Mouse (Mus musculus) myocyte (in vitro differentiated cells): ENCODE data around the gene Nod1. TPM values are rescaled to one million over a fixed set of nuclear protein-coding genes. Genes with fewer than 3 reads are reported as not detected.

Experiments used
- H3K27me3 ChIP-seq: one replicate; pipeline ENCODE4 v1.6.1; 2011; ENCODE audit not compliant: control insufficient read depth, insufficient read depth, insufficient read length
- H3K36me3 ChIP-seq: one replicate; pipeline ENCODE4 v1.6.1; 2011; ENCODE audit not compliant: control insufficient read depth, insufficient read depth
- H3K4me2 ChIP-seq: one replicate; pipeline ENCODE4 v1.6.1; 2011; ENCODE audit warnings: low read depth, control low read depth
- H3K4me3 ChIP-seq: one replicate; pipeline ENCODE4 v1.5.1; 2011; ENCODE audit warnings: mild to moderate bottlenecking, control low read depth, moderate library complexity
- H3K79me2 ChIP-seq: one replicate; pipeline ENCODE4 v1.6.1; 2011; ENCODE audit not compliant: control insufficient read depth, insufficient read depth
- H3ac ChIP-seq: one replicate; pipeline ENCODE4 v1.6.1; 2011; ENCODE audit not compliant: control insufficient read depth, insufficient read length
- CEBPB ChIP-seq: IDR thresholded peaks from 2 replicates; pipeline ENCODE4 v1.6.1; 2011; ENCODE audit warnings: mild to moderate bottlenecking, moderate library complexity; ENCODE audit not compliant: poor library complexity, insufficient read depth, severe bottlenecking
- E2F4 ChIP-seq: IDR thresholded peaks from one replicate; pipeline ENCODE4 v1.6.1; 2011; ENCODE audit warnings: mild to moderate bottlenecking, control low read depth, moderate library complexity; ENCODE audit not compliant: insufficient read depth
- MAX ChIP-seq: IDR thresholded peaks from one replicate; pipeline ENCODE4 v1.6.1; 2011; ENCODE audit warnings: low read depth, mild to moderate bottlenecking, control low read depth
- MYOD1 ChIP-seq, 3 experiments: IDR thresholded peaks; one replicate each; pipeline ENCODE4 v1.6.1; 2011; ENCODE audit warnings: control low read depth in 2 of 3, low read depth in 2 of 3, mild to moderate bottlenecking in 2 of 3, moderate library complexity in 1 of 3; ENCODE audit not compliant: insufficient read length in 2 of 3, control insufficient read depth in 1 of 3
- MYOG ChIP-seq, 3 experiments: IDR thresholded peaks; one replicate each; pipeline ENCODE4 v1.6.1; 2011; ENCODE audit warnings: control low read depth in 2 of 3, low read depth in 2 of 3, mild to moderate bottlenecking in 2 of 3; ENCODE audit not compliant: insufficient read length in 2 of 3, control insufficient read depth in 1 of 3, insufficient read depth in 1 of 3
- POLR2A ChIP-seq: IDR thresholded peaks from one replicate; pipeline ENCODE4 v1.6.1; 2011; ENCODE audit warnings: low read depth, mild to moderate bottlenecking, control low read depth, moderate library complexity; ENCODE audit not compliant: insufficient read length
- POLR2AphosphoS2 ChIP-seq: IDR thresholded peaks from one replicate; pipeline ENCODE4 v1.6.1; 2011; ENCODE audit warnings: low read depth, control low read depth; ENCODE audit not compliant: insufficient read length
- REST ChIP-seq: IDR thresholded peaks from one replicate; pipeline ENCODE4 v1.6.1; 2011; ENCODE audit warnings: mild to moderate bottlenecking, control low read depth, moderate library complexity; ENCODE audit not compliant: insufficient read depth, insufficient read length
- SRF ChIP-seq: IDR thresholded peaks from one replicate; pipeline ENCODE4 v1.6.1; 2011; ENCODE audit warnings: low read depth; ENCODE audit not compliant: control insufficient read depth, insufficient read length
- TCF12 ChIP-seq: IDR thresholded peaks from one replicate; pipeline ENCODE4 v1.6.1; 2011; ENCODE audit warnings: mild to moderate bottlenecking, control low read depth; ENCODE audit not compliant: poor library complexity, insufficient read depth, severe bottlenecking
- TCF3 ChIP-seq: IDR thresholded peaks from one replicate; pipeline ENCODE4 v1.6.1; 2011; ENCODE audit warnings: low read depth, control low read depth; ENCODE audit not compliant: insufficient read length
- USF1 ChIP-seq: IDR thresholded peaks from one replicate; pipeline ENCODE4 v1.6.1; 2011; ENCODE audit warnings: low read depth, mild to moderate bottlenecking, control low read depth, moderate library complexity
- polyA plus RNA-seq: library from polyadenylated mRNA; unstranded; fragments of >200 nt; fragmentation: generic; extraction: Trizol; gene quantifications from one replicate; pipeline ENCODE4 v1.2.1, GENCODE M21; 2012; ENCODE audit warnings: missing spikeins

The Nod1 gene
- polyA plus RNA-seq, 1 experiment, result 1.5 TPM

GRCm38 (mm10) chr6:54964755-54965154 lies 7.7 kb downstream of the Nod1 start:
- H3K36me3 ChIP-seq, result no peaks in the 10 kb centered on the region
- H3K27me3 ChIP-seq, result no peaks in the 10 kb centered on the region
- H3K4me3 ChIP-seq, result no peak overlapping the region
- no peak for TF ChIP-seq POLR2A
- no peak overlapping the region for H3ac ChIP-seq
- H3K4me2 ChIP-seq, result no peak overlapping the region
- H3K79me2 ChIP-seq, result no peaks in the 10 kb centered on the region

GRCm38 (mm10) chr6:54963599-54963998 lies 8.8 kb downstream of the Nod1 start:
- H3K79me2 ChIP-seq, result no peaks in the 10 kb centered on the region
- TF ChIP-seq USF1, result no peak
- TF ChIP-seq TCF12, result no peak
- TF ChIP-seq POLR2A, result no peak
- TF ChIP-seq MYOG (IDR thresholded peaks at IDR 0.05; ENCODE audit: control insufficient read depth in 1 of 3, insufficient read depth in 1 of 3, insufficient read length in 2 of 3, low read depth in 2 of 3), result no peak
- no peak for TF ChIP-seq MYOD1 (IDR thresholded peaks at IDR 0.05; ENCODE audit: control insufficient read depth in 1 of 3, insufficient read length in 2 of 3, low read depth in 2 of 3)
- TF ChIP-seq REST, result no peak
- no peak for TF ChIP-seq MAX
- TF ChIP-seq E2F4, result no peak
- no peak for TF ChIP-seq CEBPB
- no peak for TF ChIP-seq POLR2AphosphoS2
- no peak for TF ChIP-seq SRF
- TF ChIP-seq TCF3, result no peak
- H3ac ChIP-seq, result no peak overlapping the region
- no peaks in the 10 kb centered on the region for H3K36me3 ChIP-seq
- H3K4me2 ChIP-seq, result no peak overlapping the region
- no peak overlapping the region for H3K4me3 ChIP-seq
- no peaks in the 10 kb centered on the region for H3K27me3 ChIP-seq

GRCm38 (mm10) chr6:54957655-54958054 lies 14.8 kb downstream of the Nod1 start:
- Histone ChIP-seq H3K27me3 (no peaks in the 10 kb centered on the region), H3K4me3 (no peak overlapping the region), H3ac (no peak overlapping the region), H3K4me2 (no peak overlapping the region), H3K36me3 (no peaks in the 10 kb centered on the region), H3K79me2 (no peaks in the 10 kb centered on the region)
- no peak for TF ChIP-seq CEBPB
- no peak for TF ChIP-seq SRF
- TF ChIP-seq MYOG (IDR thresholded peaks at IDR 0.05; ENCODE audit: control insufficient read depth in 1 of 3, insufficient read depth in 1 of 3, insufficient read length in 2 of 3, low read depth in 2 of 3), result no peak
- TF ChIP-seq TCF3, result no peak
- no peak for TF ChIP-seq POLR2AphosphoS2
- TF ChIP-seq POLR2A, result no peak
- TF ChIP-seq USF1, result no peak
- TF ChIP-seq REST, result no peak
- TF ChIP-seq TCF12, result no peak
- TF ChIP-seq MYOD1 (IDR thresholded peaks at IDR 0.05; ENCODE audit: control insufficient read depth in 1 of 3, insufficient read length in 2 of 3, low read depth in 2 of 3), result no peak

- H3K79me2 ChIP-seq, result no peaks in the 10 kb centered on the region
- H3K4me2 ChIP-seq, result no peak overlapping the region
- H3K27me3 ChIP-seq, result no peaks in the 10 kb centered on the region
- no peak overlapping the region for H3ac ChIP-seq
- TF ChIP-seq SRF (no peak), POLR2A (no peak), MAX (no peak), POLR2AphosphoS2 (no peak), TCF12 (no peak), CEBPB (no peak), MYOG (IDR thresholded peaks at IDR 0.05; ENCODE audit: control insufficient read depth in 1 of 3, insufficient read depth in 1 of 3, insufficient read length in 2 of 3, low read depth in 2 of 3) (no peak), MYOD1 (IDR thresholded peaks at IDR 0.05; ENCODE audit: control insufficient read depth in 1 of 3, insufficient read length in 2 of 3, low read depth in 2 of 3) (no peak), E2F4 (no peak), REST (no peak), USF1 (no peak), TCF3 (no peak)
- H3K4me3 ChIP-seq, result no peak overlapping the region
- H3K36me3 ChIP-seq, result no peaks in the 10 kb centered on the region
These were observed 16.0 kb downstream of the Nod1 start for GRCm38 (mm10) chr6:54956425-54956824.

- H3K79me2 ChIP-seq, result no peaks in the 10 kb centered on the region
- TF ChIP-seq MAX (no peak), USF1 (no peak), SRF (no peak), CEBPB (no peak), E2F4 (no peak), REST (no peak), TCF3 (no peak), MYOD1 (IDR thresholded peaks at IDR 0.05; ENCODE audit: control insufficient read depth in 1 of 3, insufficient read length in 2 of 3, low read depth in 2 of 3) (no peak), POLR2A (no peak), POLR2AphosphoS2 (no peak), MYOG (IDR thresholded peaks at IDR 0.05; ENCODE audit: control insufficient read depth in 1 of 3, insufficient read depth in 1 of 3, insufficient read length in 2 of 3, low read depth in 2 of 3) (no peak), TCF12 (no peak)
- no peaks in the 10 kb centered on the region for H3K27me3 ChIP-seq
- H3K4me3 ChIP-seq, result no peak overlapping the region
- H3ac ChIP-seq, result no peak overlapping the region
- H3K36me3 ChIP-seq, result no peaks in the 10 kb centered on the region
- H3K4me2 ChIP-seq, result no peak overlapping the region
These were observed 16.5 kb downstream of the Nod1 start for GRCm38 (mm10) chr6:54955949-54956348.
